Mouse (Mus musculus) CH12.LX (cell line): ENCODE measurements around the gene Gatm.

ENCODE experiments used
- CHD2 ChIP-seq: IDR thresholded peaks from 2 replicates; pipeline ENCODE4 v1.6.1; 2011; ENCODE audit warnings: low read length, improper control_type of control experiment
- CTCF ChIP-seq, 2 experiments: IDR thresholded peaks in 1 of 2; conservative IDR thresholded peaks in 1 of 2; 2 replicates each; pipeline ENCODE4 v1.5.1; 2011 to 2012; ENCODE audit warnings: low read depth in 2 of 2, low read length in 2 of 2, improper control_type of control experiment in 1 of 2, inconsistent platforms in 1 of 2, mild to moderate bottlenecking in 1 of 2, moderate library complexity in 1 of 2
- EP300 ChIP-seq: IDR thresholded peaks from 2 replicates; pipeline ENCODE4 v1.6.1; 2011; ENCODE audit warnings: low read length, improper control_type of control experiment
- MYC ChIP-seq: IDR thresholded peaks from 2 replicates; pipeline ENCODE4 v1.6.1; 2011; ENCODE audit warnings: low read depth, mild to moderate bottlenecking, improper control_type of control experiment, low read length
- NELFE ChIP-seq: IDR thresholded peaks from 2 replicates; pipeline ENCODE4 v1.6.1; 2011; ENCODE audit warnings: low read depth, low read length, improper control_type of control experiment
- POLR2A ChIP-seq: IDR thresholded peaks from 2 replicates; pipeline ENCODE4 v1.6.1; 2011; ENCODE audit warnings: low read depth, mild to moderate bottlenecking, improper control_type of control experiment, low read length
- SMC3 ChIP-seq: IDR thresholded peaks from 2 replicates; pipeline ENCODE4 v1.6.1; 2011; ENCODE audit warnings: low read depth, low read length, improper control_type of control experiment
- USF2 ChIP-seq: conservative IDR thresholded peaks from 2 replicates; pipeline ENCODE4 v1.6.1; 2011; ENCODE audit warnings: low read depth, low read length, improper control_type of control experiment

GRCm38 (mm10) chr2:122638673-122639072, 27.6 kb upstream of the Gatm start:
- TF ChIP-seq SMC3 = no peak
- TF ChIP-seq CTCF (conservative IDR thresholded peaks at IDR 0.05 in 1 of 2, IDR thresholded peaks at IDR 0.05 in 1 of 2; ENCODE audit: low read depth in 2 of 2, low read length in 2 of 2) = no peak
- TF ChIP-seq POLR2A = no peak
- no peak for TF ChIP-seq EP300
- TF ChIP-seq CHD2 = no peak
- no peak for TF ChIP-seq MYC
- TF ChIP-seq USF2 = no peak
- no peak for TF ChIP-seq NELFE
